Mouse (Mus musculus): Measurements from ENCODE around the gene Olfr117.
"Not testable (repeated sequence)": the region's sequence is repeated elsewhere in the genome, so short reads cannot be mapped to it uniquely, and the experiment has no call there.

The Olfr117 gene

DNA sequence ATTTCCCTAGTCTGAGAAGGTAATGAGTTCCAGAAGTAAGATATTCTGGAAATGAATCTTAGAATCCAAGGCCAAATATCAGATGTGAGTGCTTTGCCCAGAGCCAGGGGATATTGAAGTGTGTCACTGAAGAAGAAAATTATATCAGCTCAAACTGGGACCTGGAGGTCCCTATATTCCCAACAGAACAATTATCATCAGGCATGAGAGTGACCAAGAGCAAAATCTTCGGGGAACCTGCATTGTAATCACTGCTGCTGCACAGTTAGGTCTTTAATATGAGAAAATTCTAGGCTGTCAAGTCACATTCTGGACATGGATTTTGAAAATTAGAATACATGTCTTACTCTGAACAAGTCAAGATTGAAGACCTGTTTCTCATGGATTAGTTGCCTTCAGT is at the start of gene Olfr117:
TSS of gene Olfr117 (minus strand) at position 101 of the 400 bp plus-strand sequence.
- no peak for DNase-seq

DNA sequence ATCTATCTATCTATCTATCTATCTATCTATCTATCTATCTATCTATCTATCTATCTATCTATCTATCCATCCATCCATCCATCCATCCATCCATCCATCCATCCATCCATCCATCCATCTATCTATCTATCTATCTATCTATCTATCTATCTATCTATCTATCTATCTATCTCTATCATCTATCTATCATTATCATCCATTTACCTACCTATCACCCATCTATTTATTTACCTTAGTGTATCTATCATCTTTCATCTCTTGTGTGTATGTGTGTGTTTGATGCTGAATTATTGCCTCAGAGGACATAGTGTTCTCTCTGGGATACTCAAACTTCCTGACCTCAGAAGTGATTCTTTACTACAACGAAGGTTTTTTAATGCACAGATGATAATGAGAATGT is 32.7 kb upstream of the Olfr117 start, which contains the start of gene Olfr119:
TSS of gene Olfr119 (plus strand) at position 301 of the 400 bp plus-strand sequence.
- not testable (repeated sequence) for DNase-seq

DNA sequence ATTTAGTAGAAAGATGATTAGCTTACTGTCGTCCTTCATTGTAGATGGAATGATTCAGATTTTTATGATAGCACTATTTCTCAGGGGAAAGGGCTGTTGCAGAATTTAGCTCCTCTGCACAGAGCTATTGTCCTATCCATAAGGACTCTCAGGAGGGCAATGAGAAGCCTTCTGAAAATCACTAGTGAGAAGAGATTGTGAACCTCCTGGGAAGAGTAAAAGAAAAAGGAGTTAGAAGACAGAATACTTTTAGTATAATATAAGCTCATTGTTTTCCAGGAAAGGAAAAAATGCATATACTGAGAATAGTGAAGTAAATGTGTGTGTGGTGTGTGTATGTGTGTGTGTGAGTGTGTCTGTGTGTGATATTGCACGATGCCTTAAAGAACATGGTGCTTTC is 3.1 kb upstream of the Olfr117 start, which contains the start of gene Olfr118:
TSS of gene Olfr118 (plus strand) at position 301 of the 400 bp plus-strand sequence.
- no peak for DNase-seq

DNA sequence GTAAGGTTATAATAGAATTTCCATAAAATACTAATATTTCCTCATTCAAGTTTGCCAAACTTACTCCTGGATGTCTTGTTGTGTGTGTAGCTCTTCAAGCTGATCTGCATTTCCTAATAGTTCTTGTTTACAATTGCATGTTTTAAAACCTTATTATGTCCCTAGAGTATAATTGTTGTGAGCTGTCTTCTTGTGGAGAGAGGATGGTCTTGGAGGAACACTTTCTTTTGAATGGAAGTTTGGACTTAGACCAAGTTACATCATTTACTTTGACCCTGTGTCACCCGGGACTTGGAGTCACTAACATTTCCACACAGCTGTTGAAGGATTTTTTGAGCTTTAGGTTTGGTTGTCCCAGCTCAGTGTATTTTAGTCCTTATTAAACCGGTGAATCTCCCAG is 36.6 kb downstream of the Olfr117 start, which contains the start of the genes Olfr115 and Olfr116:
TSS of gene Olfr115 (minus strand) at position 101 of the 400 bp plus-strand sequence.
TSS of gene Olfr116 (minus strand) at position 191 of the 400 bp plus-strand sequence.
- DNase-seq: no peak
